Mouse (Mus musculus): ENCODE measurements around the gene Prg3.

DNA sequence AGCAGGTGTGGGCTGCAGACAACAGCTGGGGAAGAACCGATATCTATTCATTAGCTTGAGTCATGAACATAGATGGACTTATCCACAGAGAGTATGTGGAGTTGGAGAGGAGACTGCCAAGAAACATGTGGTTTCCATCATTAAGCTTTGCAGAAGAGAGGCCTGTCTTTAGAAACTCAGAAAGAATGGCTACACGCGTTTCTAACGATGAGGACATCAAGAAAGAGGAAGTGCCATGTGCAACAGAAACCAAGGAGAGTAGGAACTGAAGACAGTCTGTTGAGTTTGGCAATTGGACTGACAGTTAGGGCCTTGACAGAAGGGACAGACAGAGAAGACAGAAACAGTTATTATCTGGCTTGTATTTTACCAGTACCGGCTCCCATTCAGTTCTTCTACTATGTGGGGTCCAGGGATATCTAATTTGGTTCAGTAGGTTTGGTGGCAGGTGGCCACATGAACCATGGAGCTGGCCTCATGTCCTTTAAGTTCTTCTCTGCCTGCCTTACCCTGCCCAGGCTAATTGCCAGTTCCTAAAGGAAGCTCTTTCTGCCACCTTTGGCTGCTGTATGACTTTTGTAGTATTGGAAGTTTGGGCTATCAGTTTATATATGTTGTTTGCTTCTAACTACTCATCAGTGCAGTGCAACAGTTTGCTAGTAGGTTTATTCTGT, 20.6 kb upstream of the Prg3 start:
- TF ChIP-seq CTCF (IDR thresholded peaks at IDR 0.05; ENCODE audit: low read depth) (no peak), EP300 (IDR thresholded peaks at IDR 0.05; ENCODE audit: low read depth) (no peak)

Measured in liver, embryonic 14.5 days (tissue).